Mouse (Mus musculus) left cerebral cortex, adult 2 months (tissue): ENCODE results near the gene Meis2. TPM values are rescaled to one million over a fixed set of nuclear protein-coding genes. Genes with fewer than 3 reads are reported as not detected.
A peak's percentile ranks its signal among the peaks of the same experiment; 100 is the strongest.

Experiments
- DNase-seq, 2 experiments: peaks; one replicate each; pipeline ENCODE4 v3.0.0; 2021 to 2022; ENCODE audit warnings: low spot score in 2 of 2, mixed read lengths in 1 of 2; ENCODE audit errors: extremely low spot score in 1 of 2
- H3K27ac ChIP-seq: fragments of 200-600 bp; 2 replicates; pipeline ENCODE4 v1.8.1; 2022
- H3K4me3 ChIP-seq: fragments of 200-600 bp; 2 replicates; pipeline ENCODE4 v1.8.1; 2022
- CTCF ChIP-seq: fragments of 200-600 bp; IDR thresholded peaks from 2 replicates; pipeline ENCODE4 v1.8.1; 2022; ENCODE audit warnings: antibody characterized with exemption, mild to moderate bottlenecking, moderate library complexity
- intact Hi-C: fragments of 180-260 bp; cut with DNase I; formaldehyde crosslinking; loops from one replicate; pipeline ENCODE4 v1.15.1; 2025
- total RNA-seq, 2 experiments: library from RNA; stranded (reverse); gene quantifications; 2 replicates each; pipeline ENCODE4 v1.2.3; 2021

Gene Meis2
- total RNA-seq, 2 experiments from 2014 or later = 110 to 116 TPM

GRCm38 (mm10) chr2:115875802-115876531 lies 189.7 kb downstream of the Meis2 start:
- intact Hi-C loops = no loop called here
- DNase-seq = no peak
- Histone ChIP-seq H3K4me3 (no peak overlapping the region), H3K27ac (no peak overlapping the region)
- TF ChIP-seq CTCF = no peak

DNA sequence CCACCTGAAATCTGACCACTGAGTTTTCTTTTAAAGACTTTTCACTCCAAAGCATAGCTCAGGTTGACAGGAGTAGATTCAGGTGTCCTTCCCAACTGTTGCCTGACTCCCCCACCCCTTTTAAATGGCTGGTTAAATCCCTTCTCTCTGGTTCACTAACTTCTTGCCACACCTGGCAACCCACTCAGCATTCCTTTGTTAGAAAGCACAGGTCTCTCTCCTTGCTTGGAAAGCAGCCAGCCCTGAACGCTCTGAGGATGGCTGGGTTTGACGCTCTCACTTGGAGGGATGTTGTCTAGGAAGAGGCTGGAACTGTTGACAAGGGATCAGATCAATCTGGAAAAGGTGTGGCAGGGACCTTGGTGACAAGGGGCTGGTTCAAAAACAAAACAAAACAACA lies 192.8 kb downstream of the Meis2 start:
- Histone ChIP-seq H3K4me3 (no peak overlapping the region), H3K27ac (no peak overlapping the region)
- no peak for TF ChIP-seq CTCF
- DNase-seq = no peak
- intact Hi-C loops = no loop called here

DNA sequence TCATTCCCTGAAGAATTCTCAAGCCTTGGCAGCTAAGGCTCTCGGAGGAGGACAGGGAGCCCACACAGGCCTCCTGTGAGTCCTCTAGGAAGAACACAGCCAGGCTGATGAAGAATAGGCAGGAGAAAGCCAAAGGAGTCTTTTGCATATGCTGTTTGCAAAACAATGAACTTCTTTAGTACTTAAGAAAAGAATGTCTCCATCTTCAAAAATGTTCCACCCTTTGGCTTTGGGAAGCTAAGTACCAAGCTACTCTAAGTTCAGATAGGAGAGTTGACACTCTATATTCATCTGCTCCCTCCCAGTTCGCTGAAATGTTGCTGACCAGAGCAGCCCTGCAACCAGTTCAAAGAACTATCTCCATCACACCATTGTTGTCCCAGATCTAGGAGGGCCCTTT lies 195.7 kb downstream of the Meis2 start:
- H3K4me3 ChIP-seq = no peak overlapping the region
- no peak overlapping the region for H3K27ac ChIP-seq
- DNase-seq = no peak
- no peak for TF ChIP-seq CTCF
- intact Hi-C loops = no loop called here

DNA sequence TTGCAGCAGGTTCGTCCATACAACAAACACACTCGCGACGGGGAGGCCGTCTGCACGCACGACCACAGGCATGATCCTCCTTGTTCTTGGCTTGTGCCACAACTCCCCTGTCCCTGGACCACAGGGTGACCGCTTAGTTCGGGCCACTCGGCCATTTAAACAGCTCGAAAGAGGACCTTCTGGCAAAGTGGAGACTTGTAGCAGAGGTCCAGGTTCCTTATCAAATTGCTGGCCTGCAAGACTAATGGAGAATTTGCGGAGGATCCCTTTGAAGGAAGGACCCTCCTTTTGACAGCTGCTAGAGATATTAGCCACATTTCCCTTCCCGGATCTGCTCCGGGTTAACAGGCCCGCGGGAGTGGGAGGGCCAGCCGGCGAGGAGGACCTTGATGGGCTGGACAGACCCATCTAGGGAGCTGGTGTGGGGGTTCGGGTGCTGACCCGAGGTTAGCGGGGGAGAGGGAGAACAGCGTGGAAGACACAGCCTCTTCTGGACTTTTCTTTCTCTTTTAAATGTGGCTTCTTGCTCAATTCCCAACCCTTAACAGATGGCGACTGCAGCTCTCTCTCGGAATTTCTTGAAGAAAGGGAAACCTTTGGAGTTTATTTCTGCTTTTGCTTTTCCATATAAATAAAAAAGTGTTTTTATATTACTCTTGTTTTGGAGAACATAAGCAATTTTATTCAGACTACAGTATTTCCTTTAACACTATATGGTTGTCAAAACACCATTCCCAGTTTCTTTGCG lies 204.9 kb downstream of the Meis2 start:
- peak overlapping the region; percentile 18; the same call in 1 of the 2 replicates for H3K4me3 ChIP-seq
- H3K27ac ChIP-seq = peak overlapping the region; percentile 63
- DNase-seq = no peak
- TF ChIP-seq CTCF = no peak
- intact Hi-C loops = no loop called here

GRCm38 (mm10) chr2:115860141-115860480 lies 205.5 kb downstream of the Meis2 start:
- Histone ChIP-seq H3K27ac (no peak overlapping the region), H3K4me3 (peak overlapping the region; percentile 18; the same call in 1 of the 2 replicates)
- TF ChIP-seq CTCF = no peak
- intact Hi-C loops = no loop called here
- DNase-seq = no peak

GRCm38 (mm10) chr2:115859371-115860140 lies 206.1 kb downstream of the Meis2 start:
- intact Hi-C loops = loop anchor here (5.0 to 10.0 kb wide), 6 partner anchors 103 to 1597 kb away; no protein-coding TSS in a partner anchor
- Histone ChIP-seq H3K27ac (no peak overlapping the region; the same call in 1 of the 2 replicates), H3K4me3 (peak overlapping the region; percentile 18; the same call in 1 of the 2 replicates)
- no peak for TF ChIP-seq CTCF
- no peak for DNase-seq

DNA sequence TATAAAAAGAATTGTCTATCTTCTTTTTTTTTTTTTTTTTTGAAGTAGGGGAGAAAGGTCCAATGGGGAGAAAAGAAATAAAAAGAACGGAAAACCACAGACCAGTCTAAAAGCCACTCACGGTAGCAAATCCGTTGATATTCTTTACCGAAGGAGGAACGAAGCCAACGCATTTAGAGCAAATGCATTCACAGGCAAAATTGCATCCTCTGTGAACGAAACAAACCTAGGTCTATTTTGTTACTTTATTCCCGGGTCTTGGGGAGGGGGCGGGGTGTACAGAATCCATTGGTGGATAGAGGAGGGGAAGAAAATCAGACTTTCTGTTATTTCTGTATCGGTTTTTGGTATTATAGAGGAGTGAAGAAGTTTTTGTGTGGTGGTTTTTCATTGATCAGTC lies 206.7 kb downstream of the Meis2 start:
- intact Hi-C loops = loop anchor here (5.0 to 10.0 kb wide), 6 partner anchors 103 to 1597 kb away; no protein-coding TSS in a partner anchor
- no peak for TF ChIP-seq CTCF
- H3K27ac ChIP-seq = no peak overlapping the region; the same call in 1 of the 2 replicates
- no peak for DNase-seq
- no peak overlapping the region for H3K4me3 ChIP-seq

GRCm38 (mm10) chr2:115858246-115858645 lies 207.4 kb downstream of the Meis2 start:
- H3K27ac ChIP-seq = no peak overlapping the region

DNA sequence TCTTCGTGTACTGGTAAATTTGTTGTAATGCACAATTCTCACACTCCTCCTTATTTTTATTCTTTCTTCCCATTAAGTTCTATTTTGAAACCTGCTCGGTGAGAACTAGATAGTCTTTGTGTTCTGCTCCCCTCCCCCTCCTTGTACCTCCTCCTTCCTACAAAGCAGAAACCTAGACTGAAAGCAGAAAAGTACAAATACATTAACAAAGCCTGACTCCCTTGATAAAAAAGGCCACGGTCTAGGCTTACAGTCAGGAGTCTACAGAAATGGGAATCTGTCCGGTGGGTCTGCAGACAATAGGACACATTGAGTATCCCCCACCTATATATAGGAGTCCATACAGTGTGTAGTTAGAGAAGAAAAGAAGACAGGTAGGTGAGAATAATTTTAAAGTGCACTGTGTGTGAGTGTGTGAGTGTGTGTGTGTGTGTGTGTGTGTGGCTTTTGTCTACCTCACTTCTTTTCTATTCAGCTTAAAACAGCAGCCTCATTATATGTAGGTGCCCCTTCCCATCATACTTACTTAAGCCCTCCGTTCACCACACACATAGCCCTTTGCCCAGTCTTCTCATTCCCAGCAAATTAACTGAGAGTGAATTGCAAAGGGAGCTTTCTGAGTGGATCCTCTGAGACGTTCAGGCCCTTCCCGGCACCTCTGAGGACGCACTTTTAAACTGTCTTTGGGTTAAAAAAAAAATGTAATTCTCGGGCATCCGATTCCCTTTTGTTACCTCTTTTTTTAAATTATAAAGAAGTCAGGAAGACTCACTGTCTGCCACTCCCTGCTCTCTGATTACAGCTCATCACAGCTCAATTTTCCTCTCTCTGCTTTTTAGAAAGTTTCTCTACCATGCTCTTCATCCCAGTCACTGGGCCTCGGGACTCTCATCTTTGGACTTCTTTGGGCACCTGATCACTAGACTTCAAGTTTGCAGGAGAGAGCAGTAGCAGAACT lies 208.2 kb downstream of the Meis2 start:
- Histone ChIP-seq H3K27ac (no peak overlapping the region), H3K4me3 (no peak overlapping the region)
- intact Hi-C loops = loop anchor here (2.0 to 10.0 kb wide), 7 partner anchors 105 to 1595 kb away; no protein-coding TSS in a partner anchor
- no peak for DNase-seq
- TF ChIP-seq CTCF = no peak

More at GRCm38 (mm10) chr2:115858246-115858645, 207.4 kb downstream of the Meis2 start:
- TF ChIP-seq CTCF = no peak
- no peak for DNase-seq
- H3K4me3 ChIP-seq = no peak overlapping the region
- intact Hi-C loops = loop anchor here (5.0 to 10.0 kb wide), 6 partner anchors 104 to 1596 kb away; no protein-coding TSS in a partner anchor

DNA sequence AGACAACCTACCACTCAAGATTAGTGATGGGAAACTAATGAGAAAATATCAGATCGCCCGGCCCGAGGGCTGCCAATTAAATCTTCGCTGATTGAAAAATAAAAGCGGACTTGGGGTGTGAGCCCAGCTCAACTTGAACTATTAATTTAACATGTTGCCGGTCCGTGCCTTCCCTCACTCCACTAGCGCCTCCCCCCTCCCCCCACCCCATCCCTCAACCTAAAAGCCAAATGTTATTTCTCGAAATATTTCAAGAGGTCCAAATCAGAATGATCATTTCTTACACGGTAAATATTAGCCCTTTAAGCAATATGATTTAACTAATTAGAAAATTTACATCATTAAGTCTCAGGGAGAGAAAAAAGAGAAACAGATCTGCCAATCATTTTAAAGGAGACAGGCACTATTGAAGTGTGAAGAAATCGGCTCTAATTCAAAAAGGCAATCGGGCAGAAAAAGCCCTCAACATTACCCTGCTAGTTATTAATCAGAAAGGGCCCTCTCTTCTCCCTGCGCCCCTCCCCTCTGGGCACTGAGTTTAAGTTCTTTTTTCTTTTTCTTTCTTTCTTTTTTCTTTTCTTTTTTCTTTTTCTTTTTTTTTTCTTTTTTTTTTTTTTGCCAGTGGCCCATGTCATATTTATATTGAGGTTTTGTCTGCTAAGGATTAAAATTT lies 209.1 kb downstream of the Meis2 start:
- TF ChIP-seq CTCF = no peak
- intact Hi-C loops = loop anchor here (2.0 to 10.0 kb wide), 7 partner anchors 106 to 1594 kb away; no protein-coding TSS in a partner anchor
- peak overlapping the region; percentile 33; the same call in 1 of the 2 replicates for H3K27ac ChIP-seq
- peak overlapping the region; percentile 47 for H3K4me3 ChIP-seq
- no peak for DNase-seq
